Mouse (Mus musculus) heart, embryonic 16.5 days (tissue): ENCODE data around the gene Maz. TPM values are rescaled to one million over a fixed set of nuclear protein-coding genes. Genes with fewer than 3 reads are reported as not detected.
A peak's percentile ranks its signal among the peaks of the same experiment; 100 is the strongest.

Experiments
- ATAC-seq: fragments of 200-750 bp; cut with Nextera tagmentation; replicated peaks from 2 replicates; pipeline ENCODE4 v1.8.0; 2017; ENCODE audit warnings: moderate number of reproducible peaks; ENCODE audit not compliant: insufficient read depth, low FRiP score; ENCODE audit errors: extremely low read depth
- H3K27ac ChIP-seq: fragments of 300-500 bp; sonication (generic); 2 replicates; pipeline ENCODE4 v1.5.1; 2014; ENCODE audit warnings: mild to moderate bottlenecking, low read length, control low read depth, moderate library complexity
- H3K27me3 ChIP-seq: fragments of 300-500 bp; sonication (generic); 2 replicates; pipeline ENCODE4 v1.6.1; 2014; ENCODE audit warnings: low read length, mixed read lengths; ENCODE audit not compliant: control insufficient read depth, insufficient read depth
- H3K36me3 ChIP-seq: fragments of 300-500 bp; sonication (generic); 2 replicates; pipeline ENCODE4 v1.6.1; 2014; ENCODE audit not compliant: control insufficient read depth, insufficient read depth
- H3K4me1 ChIP-seq: fragments of 300-500 bp; sonication (generic); 2 replicates; pipeline ENCODE4 v1.6.1; 2014; ENCODE audit warnings: low read length, mixed read lengths; ENCODE audit not compliant: control insufficient read depth, insufficient read depth
- H3K4me2 ChIP-seq: fragments of 300-500 bp; sonication (generic); 2 replicates; pipeline ENCODE4 v1.6.1; 2014; ENCODE audit warnings: low read depth, mild to moderate bottlenecking, control low read depth, low read length
- H3K4me3 ChIP-seq: fragments of 300-500 bp; sonication (generic); 2 replicates; pipeline ENCODE4 v1.5.1; 2014; ENCODE audit warnings: mild to moderate bottlenecking, control low read depth, low read length
- H3K9ac ChIP-seq: fragments of 300-500 bp; sonication (generic); 2 replicates; pipeline ENCODE4 v1.6.1; 2014; ENCODE audit warnings: low read length, control low read depth
- H3K9me3 ChIP-seq: fragments of 300-500 bp; sonication (generic); replicated peaks from 2 replicates; pipeline ENCODE4 v1.6.1; 2016; ENCODE audit warnings: low read length; ENCODE audit not compliant: control insufficient read depth
- WGBS: fragments of 180-500 bp; shearing (Covaris S2); extraction: QIAGEN DNeasy Blood & Tissue Kit; methylation state at CpG from one replicate; pipeline ENCODE4 v1.1.7; 2014; 5-methylcytosine and 5-hydroxymethylcytosine counted together
- polyA plus RNA-seq: library from polyadenylated mRNA; unstranded; fragments of >200 nt; fragmentation: Nextera tagmentation; extraction: Ambion mirVana; gene quantifications from 2 replicates; pipeline ENCODE4 v1.2.1, GENCODE M21; 2015

The Maz gene
- polyA plus RNA-seq, 1 experiment from 2014 or later: 31.5 TPM

GRCm38 (mm10) chr7:127023272-127023691, 3.6 kb downstream of the Maz start:
- ATAC-seq: no peak
- 77% methylated on average over 13 of the region's 13 CpGs for WGBS
- peak overlapping the region; percentile 99 for H3K9ac ChIP-seq
- H3K36me3 ChIP-seq: peaks cover 21% of the 10 kb centered on the region
- no peaks in the 10 kb centered on the region for H3K27me3 ChIP-seq
- H3K9me3 ChIP-seq: no peaks in the 10 kb centered on the region
- H3K4me3 ChIP-seq: peak overlapping the region; percentile 94
- H3K4me1 ChIP-seq: peaks cover 51% of the 10 kb centered on the region
- H3K4me2 ChIP-seq: peak overlapping the region; percentile 92
- H3K27ac ChIP-seq: no peak overlapping the region

- peak overlapping the region; percentile 92 for H3K4me2 ChIP-seq
- H3K4me3 ChIP-seq: no peak overlapping the region; the same call in 1 of the 2 replicates
- H3K9me3 ChIP-seq: no peaks in the 10 kb centered on the region
- peaks cover 21% of the 10 kb centered on the region for H3K36me3 ChIP-seq
- ATAC-seq: no peak
- H3K4me1 ChIP-seq: peaks cover 48% of the 10 kb centered on the region
- H3K9ac ChIP-seq: peak overlapping the region; percentile 1; the same call in 1 of the 2 replicates
- H3K27me3 ChIP-seq: no peaks in the 10 kb centered on the region
- 79% methylated on average over 7 of the region's 7 CpGs for WGBS
- H3K27ac ChIP-seq: no peak overlapping the region
These were observed 4.1 kb downstream of the Maz start for GRCm38 (mm10) chr7:127022528-127023271.

- 45% methylated on average over 5 of the region's 5 CpGs for WGBS
- peak overlapping the region; percentile 58 for H3K4me3 ChIP-seq
- peaks cover 50% of the 10 kb centered on the region for H3K4me1 ChIP-seq
- H3K27ac ChIP-seq: peak overlapping the region; percentile 57
- no peak for ATAC-seq
- no peaks in the 10 kb centered on the region for H3K27me3 ChIP-seq
- peak overlapping the region; percentile 93 for H3K4me2 ChIP-seq
- peaks cover 21% of the 10 kb centered on the region for H3K36me3 ChIP-seq
- no peaks in the 10 kb centered on the region for H3K9me3 ChIP-seq
- H3K9ac ChIP-seq: peak overlapping the region; percentile 79
These were observed 5.0 kb downstream of the Maz start for GRCm38 (mm10) chr7:127021563-127022527.

- Histone ChIP-seq H3K4me3 (peak within 1 kb of the TSS; percentile 58), H3K4me2 (peak within 1 kb of the TSS; percentile 93), H3K9ac (peak within 1 kb of the TSS; percentile 79), H3K4me1 (peaks cover 51% of the 10 kb centered on the region), H3K27ac (peak within 1 kb of the TSS; percentile 65), H3K27me3 (no peaks in the 10 kb centered on the region), H3K36me3 (peaks cover 21% of the 10 kb centered on the region), H3K9me3 (no peaks in the 10 kb centered on the region)
- ATAC-seq: no peak
- 2% methylated on average over 37 of the region's 37 CpGs for WGBS
These were observed 5.8 kb downstream of the Maz start, which contains the start of the genes Gm42742 and Prrt2 for GRCm38 (mm10) chr7:127020901-127021562. TSS of gene Gm42742 (minus strand) at chr7:127021097. TSS of gene Prrt2 (minus strand) at chr7:127021211.

GRCm38 (mm10) chr7:127020491-127020890, 6.3 kb downstream of the Maz start:
- Histone ChIP-seq H3K4me3 (peak overlapping the region; percentile 58), H3K4me1 (peaks cover 56% of the 10 kb centered on the region), H3K9me3 (no peaks in the 10 kb centered on the region), H3K27me3 (no peaks in the 10 kb centered on the region), H3K36me3 (peaks cover 21% of the 10 kb centered on the region), H3K9ac (peak overlapping the region; percentile 79), H3K27ac (peak overlapping the region; percentile 65), H3K4me2 (peak overlapping the region; percentile 93)
- ATAC-seq: no peak
- 40% methylated on average over 5 of the region's 5 CpGs for WGBS

GRCm38 (mm10) chr7:127020031-127020430, 6.8 kb downstream of the Maz start:
- peaks cover 25% of the 10 kb centered on the region for H3K36me3 ChIP-seq
- peak overlapping the region; percentile 93 for H3K4me2 ChIP-seq
- H3K9ac ChIP-seq: peak overlapping the region; percentile 79
- H3K4me1 ChIP-seq: peaks cover 60% of the 10 kb centered on the region
- no peaks in the 10 kb centered on the region for H3K27me3 ChIP-seq
- H3K4me3 ChIP-seq: peak overlapping the region; percentile 58
- no peak for ATAC-seq
- H3K27ac ChIP-seq: peak overlapping the region; percentile 65
- WGBS: 70% methylated on average over 3 of the region's 3 CpGs
- H3K9me3 ChIP-seq: no peaks in the 10 kb centered on the region

GRCm38 (mm10) chr7:127019306-127019960, 7.4 kb downstream of the Maz start:
- H3K4me1 ChIP-seq: peaks cover 62% of the 10 kb centered on the region
- no peak overlapping the region for H3K27ac ChIP-seq
- no peak for ATAC-seq
- H3K36me3 ChIP-seq: peaks cover 25% of the 10 kb centered on the region
- H3K9me3 ChIP-seq: no peaks in the 10 kb centered on the region
- no peak overlapping the region for H3K4me3 ChIP-seq
- no peaks in the 10 kb centered on the region for H3K27me3 ChIP-seq
- H3K9ac ChIP-seq: peak overlapping the region; percentile 12; the same call in 1 of the 2 replicates
- 73% methylated on average over 14 of the region's 14 CpGs for WGBS
- no peak overlapping the region for H3K4me2 ChIP-seq
